Mouse (Mus musculus): ENCODE results near the gene Tbx2. TPM values are rescaled to one million over a fixed set of nuclear protein-coding genes. Genes with fewer than 3 reads are reported as not detected.

The Tbx2 gene
- 1 to 10 TPM; 5.5 to 5.7 TPM for total RNA-seq (2021)
- polyA plus RNA-seq (2012; rRNA removed): 6.9 and 7.5 TPM in 2 replicates
- long read RNA-seq, transcript Tbx2-201 (7 exons, 3,626 nt): major isoform, 11 of 14 reads
- long read RNA-seq, partial matches to known transcripts: 2 of 14 reads
- long read RNA-seq, other reads (novel, unspliced or antisense): 1 of 14 reads

DNA sequence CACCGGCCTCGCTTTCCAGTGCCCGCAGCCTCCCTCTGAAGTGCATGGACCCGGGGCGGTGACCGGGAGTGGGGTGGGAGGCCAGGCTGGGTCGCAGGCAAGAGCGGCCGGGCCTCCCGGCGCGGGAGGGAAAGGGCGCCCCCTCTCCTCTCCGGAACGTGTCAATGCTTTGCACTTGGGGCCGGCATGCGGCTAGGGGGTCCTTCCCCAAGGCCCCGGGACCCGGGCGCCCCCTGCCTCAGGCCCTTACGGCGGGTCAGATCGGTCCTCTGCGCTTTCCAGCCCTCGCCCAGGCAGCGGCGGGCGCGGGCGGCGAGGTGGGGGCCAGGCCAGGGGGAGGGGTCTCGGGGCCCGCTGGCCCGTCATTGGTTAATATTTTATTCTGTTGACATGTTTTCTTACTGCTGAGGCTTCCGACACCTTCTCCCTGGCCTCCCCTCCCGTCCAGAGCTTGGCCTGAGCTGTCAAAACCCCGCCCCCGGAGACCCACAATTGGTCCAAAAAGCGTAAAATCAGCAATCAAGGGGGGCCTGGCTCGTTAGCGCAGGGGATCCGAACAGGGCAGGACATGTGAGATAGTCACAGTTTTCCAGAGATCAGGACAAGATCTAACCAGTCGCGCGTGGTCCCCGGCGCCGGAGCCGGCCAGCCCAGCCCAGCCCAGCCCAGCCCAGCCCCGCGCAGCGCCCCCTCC lies at the start of gene Tbx2:
Tbx2 (plus strand) TSS at position 321 of the 694 bp plus-strand sequence.
- peak within 1 kb of the TSS; percentile 68 for H3K4me3 ChIP-seq
- no peaks in the 10 kb centered on the region for H3K79me2 ChIP-seq (replicated peaks; ENCODE audit: control insufficient read depth, insufficient read depth, low read length)
- H3K27ac ChIP-seq: peak within 1 kb of the TSS; percentile 77
- peak; percentile 82 to 87 for DNase-seq
- intact Hi-C loops (cut with DNase I): loop anchor here (5.0 kb wide), 1 partner anchor 215 kb away; no protein-coding TSS in a partner anchor
- H3K36me3 ChIP-seq (ENCODE audit: control insufficient read depth, insufficient read depth, low read length): no peaks in the 10 kb centered on the region
- H3K9ac ChIP-seq (ENCODE audit: low read depth, low read length): peak within 1 kb of the TSS; percentile 80
- WGBS: 2% methylated on average over 51 of the region's 52 CpGs
- 0 out of 2 replicates have a peak, but pooled peaks cover 2% of the 10 kb centered on the region for H3K4me1 ChIP-seq (ENCODE audit: control insufficient read depth, insufficient read depth, low read length)
- peak; percentile 34; the same call in 1 of the 2 replicates for TF ChIP-seq CTCF (IDR thresholded peaks at IDR 0.05)
- TF ChIP-seq POLR2A (IDR thresholded peaks at IDR 0.05; ENCODE audit: insufficient read depth, low read depth, low read length): peak; percentile 78
- no peak for TF ChIP-seq EP300 (IDR thresholded peaks at IDR 0.05; ENCODE audit: insufficient read depth, low read depth, low read length)
- H3K27me3 ChIP-seq (ENCODE audit: control insufficient read depth, insufficient read depth, low read length): peaks cover 20% of the 10 kb centered on the region

DNA sequence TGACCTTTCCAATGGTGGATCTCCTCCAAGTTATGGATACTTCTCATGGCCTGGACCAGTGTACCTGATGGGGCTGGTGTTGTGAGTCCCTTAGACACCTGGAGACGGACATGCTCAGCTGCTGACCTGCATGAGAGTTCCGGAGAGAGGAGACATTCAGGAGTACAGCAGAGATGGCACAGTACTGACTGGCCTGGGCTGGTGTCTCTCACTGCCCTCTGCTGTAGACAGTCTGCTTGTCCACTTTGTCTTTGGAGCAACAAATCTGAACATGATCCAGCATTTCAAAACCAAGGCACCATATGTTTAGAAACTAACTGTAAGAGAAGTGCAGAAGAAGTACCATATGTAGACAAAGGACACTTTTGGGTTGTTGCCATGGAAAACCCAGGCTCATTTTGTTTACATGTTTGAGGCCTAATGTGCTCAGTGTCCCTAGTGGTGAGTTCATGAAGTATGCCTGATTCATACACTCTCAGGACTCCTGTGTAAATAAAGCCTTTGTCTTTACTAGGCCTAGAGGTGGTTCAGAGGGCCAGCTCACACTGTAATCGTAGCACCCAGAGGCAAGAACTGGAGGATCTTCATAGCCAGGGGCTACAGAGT lies 46.1 kb upstream of the Tbx2 start:
- Histone ChIP-seq H3K9ac (ENCODE audit: low read depth, low read length) (no peak overlapping the region), H3K4me1 (ENCODE audit: control insufficient read depth, insufficient read depth, low read length) (no peaks in the 10 kb centered on the region), H3K36me3 (ENCODE audit: control insufficient read depth, insufficient read depth, low read length) (no peaks in the 10 kb centered on the region), H3K27ac (no peak overlapping the region), H3K79me2 (replicated peaks; ENCODE audit: control insufficient read depth, insufficient read depth, low read length) (no peaks in the 10 kb centered on the region), H3K4me3 (no peak overlapping the region), H3K27me3 (ENCODE audit: control insufficient read depth, insufficient read depth, low read length) (no peaks in the 10 kb centered on the region)
- 89% methylated on average over 3 of the region's 3 CpGs for WGBS
- DNase-seq: no peak
- TF ChIP-seq CTCF (IDR thresholded peaks at IDR 0.05) (peak; percentile 63), POLR2A (IDR thresholded peaks at IDR 0.05; ENCODE audit: insufficient read depth, low read depth, low read length) (no peak), EP300 (IDR thresholded peaks at IDR 0.05; ENCODE audit: insufficient read depth, low read depth, low read length) (no peak)
- intact Hi-C loops (cut with DNase I): no loop called here

DNA sequence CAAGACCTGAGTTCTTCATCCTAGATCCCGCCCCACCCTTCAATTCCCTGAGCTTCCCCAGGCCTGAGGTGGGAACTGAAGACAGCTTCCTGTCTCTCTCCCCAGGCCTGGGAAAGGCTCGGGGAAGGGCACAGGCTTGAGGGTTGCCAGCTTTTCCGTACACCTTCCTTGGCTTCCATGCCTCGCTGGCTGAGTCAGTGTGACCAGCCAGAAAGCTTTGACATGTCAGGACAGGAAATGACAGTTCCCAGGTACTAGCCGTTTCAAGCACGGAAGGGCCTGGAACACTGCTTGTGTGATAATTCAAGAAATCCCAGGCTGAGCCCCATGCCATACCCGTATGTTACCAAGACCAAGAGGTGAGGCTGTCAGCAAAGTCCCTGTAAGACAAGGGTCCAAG lies 42.6 kb upstream of the Tbx2 start:
- intact Hi-C loops (cut with DNase I): no loop called here
- 76% methylated on average over 7 of the region's 7 CpGs for WGBS
- TF ChIP-seq EP300 (IDR thresholded peaks at IDR 0.05; ENCODE audit: insufficient read depth, low read depth, low read length): no peak
- TF ChIP-seq CTCF (IDR thresholded peaks at IDR 0.05): no peak
- TF ChIP-seq POLR2A (IDR thresholded peaks at IDR 0.05; ENCODE audit: insufficient read depth, low read depth, low read length): no peak
- no peak overlapping the region for H3K27ac ChIP-seq
- no peak overlapping the region for H3K4me3 ChIP-seq
- no peaks in the 10 kb centered on the region for H3K79me2 ChIP-seq (replicated peaks; ENCODE audit: control insufficient read depth, insufficient read depth, low read length)
- no peak for DNase-seq
- no peaks in the 10 kb centered on the region for H3K4me1 ChIP-seq (ENCODE audit: control insufficient read depth, insufficient read depth, low read length)
- H3K27me3 ChIP-seq (ENCODE audit: control insufficient read depth, insufficient read depth, low read length): no peaks in the 10 kb centered on the region
- H3K9ac ChIP-seq (ENCODE audit: low read depth, low read length): no peak overlapping the region
- no peaks in the 10 kb centered on the region for H3K36me3 ChIP-seq (ENCODE audit: control insufficient read depth, insufficient read depth, low read length)

DNA sequence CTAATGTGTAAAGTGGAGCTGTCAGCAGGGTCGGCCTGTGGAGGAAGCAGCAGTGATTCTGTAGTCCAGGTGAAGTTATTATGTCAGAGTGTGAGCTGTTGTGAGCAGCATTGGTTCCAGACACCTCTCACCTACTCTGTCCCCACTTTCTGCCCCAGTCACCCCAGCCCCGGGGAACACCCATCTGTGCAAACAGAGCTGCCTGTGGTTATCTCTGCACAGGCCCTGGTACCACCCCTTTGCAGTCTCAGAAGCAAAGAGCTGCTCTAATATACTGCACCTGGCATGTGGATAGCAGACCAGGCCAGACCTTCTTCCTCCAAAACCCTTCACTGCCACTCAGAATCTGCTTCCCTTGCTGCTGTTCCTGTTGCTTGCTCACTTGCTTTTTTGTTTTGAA lies 42.1 kb upstream of the Tbx2 start:
- Histone ChIP-seq H3K79me2 (replicated peaks; ENCODE audit: control insufficient read depth, insufficient read depth, low read length) (no peaks in the 10 kb centered on the region), H3K27me3 (ENCODE audit: control insufficient read depth, insufficient read depth, low read length) (no peaks in the 10 kb centered on the region), H3K4me3 (no peak overlapping the region), H3K36me3 (ENCODE audit: control insufficient read depth, insufficient read depth, low read length) (no peaks in the 10 kb centered on the region), H3K4me1 (ENCODE audit: control insufficient read depth, insufficient read depth, low read length) (no peaks in the 10 kb centered on the region), H3K9ac (ENCODE audit: low read depth, low read length) (no peak overlapping the region), H3K27ac (no peak overlapping the region)
- 81% methylated on average over 2 of the region's 2 CpGs for WGBS
- TF ChIP-seq POLR2A (IDR thresholded peaks at IDR 0.05; ENCODE audit: insufficient read depth, low read depth, low read length) (no peak), CTCF (IDR thresholded peaks at IDR 0.05) (no peak), EP300 (IDR thresholded peaks at IDR 0.05; ENCODE audit: insufficient read depth, low read depth, low read length) (no peak)
- intact Hi-C loops (cut with DNase I): no loop called here
- no peak for DNase-seq

DNA sequence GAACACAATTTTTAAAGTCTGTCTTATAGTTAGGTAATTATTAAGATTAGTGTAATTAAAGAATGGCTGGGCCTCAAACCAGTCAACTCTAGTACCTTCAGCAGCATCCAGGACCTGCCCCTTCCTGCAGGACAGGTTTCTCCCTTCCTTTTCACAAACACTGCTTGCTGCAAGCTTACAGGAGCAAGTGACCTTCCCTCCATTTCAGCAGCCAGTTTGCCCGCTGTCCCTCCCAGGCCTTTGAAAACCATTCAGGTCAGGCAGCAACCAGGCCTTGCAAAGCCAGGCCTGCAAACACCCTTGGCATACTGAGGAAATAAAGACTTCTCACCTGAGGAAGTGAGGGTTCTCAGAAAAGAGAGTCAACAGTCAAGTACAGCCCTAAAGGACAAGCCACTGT lies 41.1 kb upstream of the Tbx2 start:
- WGBS: 95% methylated on average over 1 of the region's 1 CpGs
- intact Hi-C loops (cut with DNase I): no loop called here

More for the DNA sequence above, 41.1 kb upstream of the Tbx2 start:
- Histone ChIP-seq H3K27me3 (ENCODE audit: control insufficient read depth, insufficient read depth, low read length) (no peaks in the 10 kb centered on the region), H3K4me1 (ENCODE audit: control insufficient read depth, insufficient read depth, low read length) (no peaks in the 10 kb centered on the region), H3K4me3 (no peak overlapping the region), H3K79me2 (replicated peaks; ENCODE audit: control insufficient read depth, insufficient read depth, low read length) (no peaks in the 10 kb centered on the region), H3K27ac (no peak overlapping the region), H3K9ac (ENCODE audit: low read depth, low read length) (no peak overlapping the region), H3K36me3 (ENCODE audit: control insufficient read depth, insufficient read depth, low read length) (no peaks in the 10 kb centered on the region)
- TF ChIP-seq EP300 (IDR thresholded peaks at IDR 0.05; ENCODE audit: insufficient read depth, low read depth, low read length): no peak
- no peak for TF ChIP-seq POLR2A (IDR thresholded peaks at IDR 0.05; ENCODE audit: insufficient read depth, low read depth, low read length)
- TF ChIP-seq CTCF (IDR thresholded peaks at IDR 0.05): no peak
- DNase-seq: no peak

All from heart, adult 2 months (tissue).